Mouse (Mus musculus): ENCODE results near the gene 4933416C03Rik. TPM values are rescaled to one million over a fixed set of nuclear protein-coding genes. Genes with fewer than 3 reads are reported as not detected.
A peak's percentile ranks its signal among the peaks of the same experiment; 100 is the strongest.

Gene 4933416C03Rik
- 0.13 TPM in 1 of 2 replicates, not detected in the other for polyA plus RNA-seq (2016; fragmentation: Nextera tagmentation; extraction: Ambion mirVana)

GRCm38 (mm10) chr10:116113867-116114474 lies at the start of gene 4933416C03Rik:
Gene 4933416C03Rik, minus strand, starts transcription at chr10:116113917.
- Histone ChIP-seq H3K27ac (no peak within 1 kb of the TSS), H3K9ac (no peak within 1 kb of the TSS)
- no peak for ATAC-seq (ENCODE audit: low FRiP score)

GRCm38 (mm10) chr10:116162338-116162737 lies 48.6 kb upstream of the 4933416C03Rik start:
- Histone ChIP-seq H3K9ac (no peak overlapping the region), H3K9me3 (replicated peaks) (no peaks in the 10 kb centered on the region), H3K4me3 (no peak overlapping the region), H3K36me3 (no peaks in the 10 kb centered on the region), H3K4me2 (replicated peaks) (no peak overlapping the region), H3K27me3 (no peaks in the 10 kb centered on the region), H3K27ac (no peak overlapping the region), H3K4me1 (no peaks in the 10 kb centered on the region)
- 68% methylated on average over 12 of the region's 12 CpGs for WGBS
- ATAC-seq (ENCODE audit: low FRiP score), result no peak

More at GRCm38 (mm10) chr10:116113867-116114474, at the start of gene 4933416C03Rik:
- Histone ChIP-seq H3K4me1 (no peaks in the 10 kb centered on the region), H3K4me3 (no peak within 1 kb of the TSS), H3K27me3 (no peaks in the 10 kb centered on the region), H3K9me3 (replicated peaks) (peaks cover 8% of the 10 kb centered on the region), H3K36me3 (no peaks in the 10 kb centered on the region), H3K4me2 (replicated peaks) (no peak within 1 kb of the TSS)
- 97% methylated on average over 39 of the region's 39 CpGs for WGBS

GRCm38 (mm10) chr10:116156699-116157098 lies 43.0 kb upstream of the 4933416C03Rik start:
- no peak for ATAC-seq (ENCODE audit: low FRiP score)
- no peak overlapping the region for H3K27ac ChIP-seq

GRCm38 (mm10) chr10:116154707-116155106 lies 41.0 kb upstream of the 4933416C03Rik start:
- Histone ChIP-seq H3K4me3 (no peak overlapping the region), H3K27me3 (no peaks in the 10 kb centered on the region), H3K4me2 (replicated peaks) (no peak overlapping the region), H3K9me3 (replicated peaks) (no peaks in the 10 kb centered on the region), H3K9ac (no peak overlapping the region), H3K27ac (no peak overlapping the region), H3K4me1 (no peaks in the 10 kb centered on the region), H3K36me3 (no peaks in the 10 kb centered on the region)
- WGBS, result 83% methylated on average over 5 of the region's 5 CpGs
- no peak for ATAC-seq (ENCODE audit: low FRiP score)

More at GRCm38 (mm10) chr10:116156699-116157098, 43.0 kb upstream of the 4933416C03Rik start:
- Histone ChIP-seq H3K4me1 (no peaks in the 10 kb centered on the region), H3K9me3 (replicated peaks) (no peaks in the 10 kb centered on the region), H3K9ac (no peak overlapping the region), H3K36me3 (no peaks in the 10 kb centered on the region), H3K4me2 (replicated peaks) (no peak overlapping the region), H3K27me3 (no peaks in the 10 kb centered on the region), H3K4me3 (no peak overlapping the region)
- WGBS, result 83% methylated on average over 1 of the region's 1 CpGs

GRCm38 (mm10) chr10:116146091-116146490 lies 32.4 kb upstream of the 4933416C03Rik start:
- 27% methylated on average over 9 of the region's 9 CpGs for WGBS
- H3K27ac ChIP-seq, result 0 out of 2 replicates have a peak overlapping the region, but pooled peaks have one; percentile 7
- no peak overlapping the region for H3K9ac ChIP-seq
- H3K27me3 ChIP-seq, result no peaks in the 10 kb centered on the region
- H3K9me3 ChIP-seq (replicated peaks), result no peaks in the 10 kb centered on the region
- no peak overlapping the region for H3K4me2 ChIP-seq (replicated peaks)
- H3K4me3 ChIP-seq, result no peak overlapping the region
- H3K36me3 ChIP-seq, result no peaks in the 10 kb centered on the region
- H3K4me1 ChIP-seq, result peaks cover 6% of the 10 kb centered on the region; the same call in 1 of the 2 replicates
- ATAC-seq (ENCODE audit: low FRiP score), result no peak

- Histone ChIP-seq H3K9me3 (replicated peaks) (no peaks in the 10 kb centered on the region), H3K9ac (no peak overlapping the region), H3K36me3 (no peaks in the 10 kb centered on the region), H3K4me1 (peaks cover 6% of the 10 kb centered on the region; the same call in 1 of the 2 replicates), H3K27ac (no peak overlapping the region), H3K4me2 (replicated peaks) (no peak overlapping the region), H3K4me3 (no peak overlapping the region), H3K27me3 (no peaks in the 10 kb centered on the region)
- ATAC-seq (ENCODE audit: low FRiP score), result no peak
- WGBS, result 75% methylated on average over 10 of the region's 10 CpGs
Measured at GRCm38 (mm10) chr10:116143684-116144083, 30.0 kb upstream of the 4933416C03Rik start.

GRCm38 (mm10) chr10:116140226-116140625 lies 26.5 kb upstream of the 4933416C03Rik start:
- Histone ChIP-seq H3K4me3 (no peak overlapping the region), H3K36me3 (no peaks in the 10 kb centered on the region), H3K27me3 (no peaks in the 10 kb centered on the region), H3K9me3 (replicated peaks) (no peaks in the 10 kb centered on the region), H3K27ac (no peak overlapping the region), H3K9ac (no peak overlapping the region), H3K4me2 (replicated peaks) (no peak overlapping the region), H3K4me1 (no peaks in the 10 kb centered on the region)
- 94% methylated on average over 8 of the region's 8 CpGs for WGBS
- no peak for ATAC-seq (ENCODE audit: low FRiP score)

- Histone ChIP-seq H3K27me3 (no peaks in the 10 kb centered on the region), H3K4me3 (no peak overlapping the region), H3K4me1 (no peaks in the 10 kb centered on the region), H3K9ac (no peak overlapping the region), H3K27ac (no peak overlapping the region), H3K9me3 (replicated peaks) (no peaks in the 10 kb centered on the region), H3K36me3 (no peaks in the 10 kb centered on the region), H3K4me2 (replicated peaks) (no peak overlapping the region)
- 82% methylated on average over 2 of the region's 2 CpGs for WGBS
- ATAC-seq (ENCODE audit: low FRiP score), result no peak
Measured at GRCm38 (mm10) chr10:116135187-116135586, 21.5 kb upstream of the 4933416C03Rik start.

GRCm38 (mm10) chr10:116132233-116132632 lies 18.5 kb upstream of the 4933416C03Rik start:
- H3K27me3 ChIP-seq, result no peaks in the 10 kb centered on the region
- H3K36me3 ChIP-seq, result no peaks in the 10 kb centered on the region
- no peak overlapping the region for H3K4me2 ChIP-seq (replicated peaks)
- WGBS, result 72% methylated on average over 4 of the region's 4 CpGs
- no peaks in the 10 kb centered on the region for H3K4me1 ChIP-seq
- ATAC-seq (ENCODE audit: low FRiP score), result no peak
- no peak overlapping the region for H3K27ac ChIP-seq
- H3K4me3 ChIP-seq, result no peak overlapping the region
- H3K9ac ChIP-seq, result no peak overlapping the region
- no peaks in the 10 kb centered on the region for H3K9me3 ChIP-seq (replicated peaks)

- 93% methylated on average over 4 of the region's 4 CpGs for WGBS
- Histone ChIP-seq H3K27ac (no peak overlapping the region), H3K4me3 (no peak overlapping the region), H3K27me3 (no peaks in the 10 kb centered on the region), H3K4me2 (replicated peaks) (no peak overlapping the region), H3K9me3 (replicated peaks) (no peaks in the 10 kb centered on the region), H3K36me3 (no peaks in the 10 kb centered on the region), H3K9ac (no peak overlapping the region), H3K4me1 (no peaks in the 10 kb centered on the region)
- ATAC-seq (ENCODE audit: low FRiP score), result no peak
Measured at GRCm38 (mm10) chr10:116131223-116131622, 17.5 kb upstream of the 4933416C03Rik start.

GRCm38 (mm10) chr10:116130401-116130800 lies 16.7 kb upstream of the 4933416C03Rik start:
- Histone ChIP-seq H3K36me3 (no peaks in the 10 kb centered on the region), H3K4me2 (replicated peaks) (no peak overlapping the region), H3K9me3 (replicated peaks) (no peaks in the 10 kb centered on the region), H3K27ac (no peak overlapping the region), H3K4me3 (no peak overlapping the region), H3K27me3 (no peaks in the 10 kb centered on the region), H3K9ac (no peak overlapping the region), H3K4me1 (no peaks in the 10 kb centered on the region)
- ATAC-seq (ENCODE audit: low FRiP score), result no peak
- WGBS, result 78% methylated on average over 3 of the region's 3 CpGs

GRCm38 (mm10) chr10:116125364-116125763 lies 11.6 kb upstream of the 4933416C03Rik start:
- H3K27me3 ChIP-seq, result no peaks in the 10 kb centered on the region
- H3K9ac ChIP-seq, result no peak overlapping the region
- no peaks in the 10 kb centered on the region for H3K4me1 ChIP-seq
- H3K27ac ChIP-seq, result no peak overlapping the region
- ATAC-seq (ENCODE audit: low FRiP score), result no peak
- H3K4me3 ChIP-seq, result no peak overlapping the region
- H3K9me3 ChIP-seq (replicated peaks), result no peaks in the 10 kb centered on the region
- WGBS, result 71% methylated on average over 5 of the region's 5 CpGs
- H3K4me2 ChIP-seq (replicated peaks), result no peak overlapping the region
- no peaks in the 10 kb centered on the region for H3K36me3 ChIP-seq

GRCm38 (mm10) chr10:116123808-116124207 lies 10.1 kb upstream of the 4933416C03Rik start:
- no peak overlapping the region for H3K27ac ChIP-seq
- no peaks in the 10 kb centered on the region for H3K27me3 ChIP-seq
- no peak overlapping the region for H3K4me2 ChIP-seq (replicated peaks)
- no peak overlapping the region for H3K9ac ChIP-seq
- no peaks in the 10 kb centered on the region for H3K9me3 ChIP-seq (replicated peaks)
- 88% methylated on average over 2 of the region's 2 CpGs for WGBS
- H3K4me3 ChIP-seq, result no peak overlapping the region
- H3K36me3 ChIP-seq, result no peaks in the 10 kb centered on the region
- no peaks in the 10 kb centered on the region for H3K4me1 ChIP-seq
- no peak for ATAC-seq (ENCODE audit: low FRiP score)
